Mouse (Mus musculus) bone marrow macrophage, adult 2 months (primary cell): ENCODE results near the gene Casp7.

Source experiments
- CTCF ChIP-seq: IDR thresholded peaks from 2 replicates; pipeline ENCODE4 v1.5.1; 2012; ENCODE audit warnings: low read depth, mild to moderate bottlenecking, low read length, moderate library complexity
- POLR2A ChIP-seq: IDR thresholded peaks from 2 replicates; pipeline ENCODE4 v1.6.1; 2012; ENCODE audit warnings: mild to moderate bottlenecking, low read depth, low read length, borderline replicate concordance

- no peak for TF ChIP-seq POLR2A
- TF ChIP-seq CTCF: no peak
Observed at GRCm38 (mm10) chr19:56433581-56433980, 36.7 kb downstream of the Casp7 start.
